Mouse (Mus musculus) embryonic fibroblast, embryonic 13.5 days (primary cell): ENCODE measurements around the gene Hnrnpu.

ENCODE experiments used
- CTCF ChIP-seq: IDR thresholded peaks from 2 replicates; pipeline ENCODE4 v1.5.1; 2011; ENCODE audit warnings: mild to moderate bottlenecking, control low read depth, low read length, moderate library complexity, borderline replicate concordance; ENCODE audit not compliant: insufficient read depth
- POLR2A ChIP-seq: IDR thresholded peaks from 2 replicates; pipeline ENCODE4 v1.6.1; 2011; ENCODE audit warnings: low read depth, mild to moderate bottlenecking, control low read depth, low read length, moderate library complexity

- TF ChIP-seq CTCF (no peak), POLR2A (peak; percentile 22; the same call in 1 of the 2 replicates)
Measured at GRCm38 (mm10) chr1:178336289-178336775, 1.3 kb downstream of the Hnrnpu start.
